Mouse (Mus musculus): ENCODE data around the gene Mdm4. TPM values are rescaled to one million over a fixed set of nuclear protein-coding genes. Genes with fewer than 3 reads are reported as not detected.
A peak's percentile ranks its signal among the peaks of the same experiment; 100 is the strongest.
"Not testable (repeated sequence)": the region's sequence is repeated elsewhere in the genome, so short reads cannot be mapped to it uniquely, and the experiment has no call there.

The Mdm4 gene
- polyA plus RNA-seq, 1 experiment, result 66.0 TPM

GRCm38 (mm10) chr1:133032981-133033315, 2.6 kb upstream of the Mdm4 start:
- Histone ChIP-seq H3K27ac (ENCODE audit: control insufficient read depth, insufficient read depth, low read depth, low read length, poor library complexity) (no peak overlapping the region), H3K4me1 (ENCODE audit: control insufficient read depth, insufficient read depth, low read length) (no peaks in the 10 kb centered on the region; the same call in 1 of the 2 replicates), H3K4me3 (replicated peaks; ENCODE audit: control insufficient read depth, low read depth, low read length) (no peak overlapping the region)
- TF ChIP-seq CTCF (IDR thresholded peaks at IDR 0.05; ENCODE audit: control insufficient read depth, insufficient read depth, low read length) (no peak), POLR2A (IDR thresholded peaks at IDR 0.05; ENCODE audit: borderline replicate concordance, control insufficient read depth, low read depth, low read length) (no peak)
- 38% methylated on average over 5 of the region's 5 CpGs for WGBS

DNA sequence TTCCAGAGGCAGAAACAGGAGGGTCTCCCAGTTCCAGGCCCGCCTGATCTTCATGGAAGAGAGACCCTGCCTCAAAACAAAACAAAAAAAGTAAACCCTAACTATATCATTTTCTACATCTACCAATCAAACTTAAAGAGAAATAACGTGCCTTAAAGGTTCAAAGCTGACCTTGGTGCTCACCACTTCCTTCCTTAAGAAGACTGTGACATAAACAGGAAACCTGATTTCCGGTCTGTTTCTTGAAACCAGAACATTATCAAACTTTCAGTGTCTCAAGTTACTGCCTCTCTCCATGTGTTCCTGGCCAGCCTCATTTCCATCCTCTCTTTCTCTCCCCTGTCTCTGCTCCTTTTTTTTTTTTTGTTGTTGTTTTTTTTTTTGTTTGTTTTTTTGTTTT, 617 bp downstream of the Mdm4 start:
- Histone ChIP-seq H3K4me3 (replicated peaks; ENCODE audit: control insufficient read depth, low read depth, low read length) (no peak overlapping the region), H3K27ac (ENCODE audit: control insufficient read depth, insufficient read depth, low read depth, low read length, poor library complexity) (peak overlapping the region; percentile 63; the same call in 1 of the 2 replicates), H3K4me1 (ENCODE audit: control insufficient read depth, insufficient read depth, low read length) (no peaks in the 10 kb centered on the region; the same call in 1 of the 2 replicates)
- 15% methylated on average over 3 of the region's 3 CpGs for WGBS
- TF ChIP-seq POLR2A (IDR thresholded peaks at IDR 0.05; ENCODE audit: borderline replicate concordance, control insufficient read depth, low read depth, low read length) (no peak), CTCF (IDR thresholded peaks at IDR 0.05; ENCODE audit: control insufficient read depth, insufficient read depth, low read length) (no peak)

- 66% methylated on average over 7 of the region's 7 CpGs for WGBS
- H3K4me3 ChIP-seq (replicated peaks; ENCODE audit: control insufficient read depth, low read depth, low read length), result no peak overlapping the region
- TF ChIP-seq POLR2A (IDR thresholded peaks at IDR 0.05; ENCODE audit: borderline replicate concordance, control insufficient read depth, low read depth, low read length), result no peak
- no peak for TF ChIP-seq CTCF (IDR thresholded peaks at IDR 0.05; ENCODE audit: control insufficient read depth, insufficient read depth, low read length)
- no peak overlapping the region for H3K27ac ChIP-seq (ENCODE audit: control insufficient read depth, insufficient read depth, low read depth, low read length, poor library complexity)
- peaks cover 2% of the 10 kb centered on the region; the same call in 1 of the 2 replicates for H3K4me1 ChIP-seq (ENCODE audit: control insufficient read depth, insufficient read depth, low read length)
Observed at GRCm38 (mm10) chr1:133027980-133028379, 2.4 kb downstream of the Mdm4 start.

GRCm38 (mm10) chr1:133027126-133027525, 3.2 kb downstream of the Mdm4 start:
- H3K4me1 ChIP-seq (ENCODE audit: control insufficient read depth, insufficient read depth, low read length), result peaks cover 2% of the 10 kb centered on the region; the same call in 1 of the 2 replicates
- TF ChIP-seq POLR2A (IDR thresholded peaks at IDR 0.05; ENCODE audit: borderline replicate concordance, control insufficient read depth, low read depth, low read length) (no peak), CTCF (IDR thresholded peaks at IDR 0.05; ENCODE audit: control insufficient read depth, insufficient read depth, low read length) (no peak)
- H3K27ac ChIP-seq (ENCODE audit: control insufficient read depth, insufficient read depth, low read depth, low read length, poor library complexity), result no peak overlapping the region
- no peak overlapping the region for H3K4me3 ChIP-seq (replicated peaks; ENCODE audit: control insufficient read depth, low read depth, low read length)
- WGBS, result 94% methylated on average over 2 of the region's 2 CpGs

DNA sequence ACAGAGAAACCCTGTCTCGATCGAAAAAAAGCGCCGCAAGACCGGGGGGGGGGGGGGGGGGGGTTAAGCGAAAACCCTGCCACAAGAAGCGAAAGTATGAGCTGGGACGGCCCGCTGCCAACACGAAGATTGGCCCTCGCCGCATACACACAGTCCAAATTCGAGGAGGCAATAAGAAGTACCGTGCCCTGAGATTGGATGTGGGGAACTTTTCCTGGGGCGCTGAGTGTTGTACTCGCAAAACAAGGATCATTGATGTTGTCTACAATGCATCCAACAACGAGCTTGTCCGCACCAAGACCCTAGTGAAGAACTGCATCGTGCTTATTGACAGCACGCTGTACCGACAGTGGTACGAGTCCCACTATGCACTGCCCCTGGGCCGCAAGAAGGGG, 4.6 kb downstream of the Mdm4 start:
- H3K4me1 ChIP-seq (ENCODE audit: control insufficient read depth, insufficient read depth, low read length), result not testable (repeated sequence)
- peak overlapping the region; percentile 100 for H3K4me3 ChIP-seq (replicated peaks; ENCODE audit: control insufficient read depth, low read depth, low read length)
- H3K27ac ChIP-seq (ENCODE audit: control insufficient read depth, insufficient read depth, low read depth, low read length, poor library complexity), result peak overlapping the region; percentile 99
- 4% methylated on average over 23 of the region's 23 CpGs for WGBS

DNA sequence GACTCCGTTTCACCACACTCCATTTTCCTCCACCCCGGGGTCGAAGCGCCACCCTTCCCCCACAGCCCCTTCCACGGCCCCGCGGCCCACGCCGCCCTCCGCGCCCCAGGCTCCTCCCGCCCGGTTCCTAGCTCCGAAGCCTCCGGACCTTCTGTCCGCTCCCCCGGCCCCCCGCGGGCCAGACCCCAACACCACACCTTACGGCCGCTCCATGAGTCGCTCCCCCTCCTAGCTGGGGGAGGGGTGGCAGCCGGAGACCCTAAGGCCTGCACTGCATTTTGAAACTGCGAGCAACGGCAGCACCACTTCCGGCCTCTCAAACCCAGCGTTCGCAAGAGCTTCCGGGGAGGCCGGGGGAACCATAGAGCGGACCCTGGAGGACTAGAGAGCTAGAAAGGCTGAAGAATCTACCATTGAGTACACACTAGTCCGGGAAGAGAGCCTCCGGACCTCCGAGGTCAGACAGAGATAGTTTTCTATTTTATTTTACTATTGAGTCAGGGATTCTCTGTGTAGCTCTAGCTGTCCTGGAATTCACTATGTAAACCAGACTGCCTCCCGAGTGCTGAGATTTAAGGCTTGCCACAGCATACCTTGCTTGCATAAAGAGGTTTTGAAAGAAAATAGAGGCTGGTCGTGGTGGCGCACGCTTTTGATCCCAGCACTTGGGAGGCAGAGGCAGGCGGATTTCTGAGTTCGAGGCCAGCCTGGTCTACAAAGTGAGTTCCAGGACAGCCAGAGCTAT, 5.1 kb downstream of the Mdm4 start:
- H3K27ac ChIP-seq (ENCODE audit: control insufficient read depth, insufficient read depth, low read depth, low read length, poor library complexity), result peak overlapping the region; percentile 99
- peak; percentile 70; the same call in 1 of the 2 replicates for TF ChIP-seq POLR2A (IDR thresholded peaks at IDR 0.05; ENCODE audit: borderline replicate concordance, control insufficient read depth, low read depth, low read length)
- no peak for TF ChIP-seq CTCF (IDR thresholded peaks at IDR 0.05; ENCODE audit: control insufficient read depth, insufficient read depth, low read length)
- peaks cover 2% of the 10 kb centered on the region; the same call in 1 of the 2 replicates for H3K4me1 ChIP-seq (ENCODE audit: control insufficient read depth, insufficient read depth, low read length)
- H3K4me3 ChIP-seq (replicated peaks; ENCODE audit: control insufficient read depth, low read depth, low read length), result peak overlapping the region; percentile 100
- WGBS, result 1% methylated on average over 40 of the region's 40 CpGs

GRCm38 (mm10) chr1:133024426-133024825, 5.9 kb downstream of the Mdm4 start:
- no peak for TF ChIP-seq CTCF (IDR thresholded peaks at IDR 0.05; ENCODE audit: control insufficient read depth, insufficient read depth, low read length)
- no peak for TF ChIP-seq POLR2A (IDR thresholded peaks at IDR 0.05; ENCODE audit: borderline replicate concordance, control insufficient read depth, low read depth, low read length)
- 7% methylated on average over 7 of the region's 7 CpGs for WGBS
- Histone ChIP-seq H3K4me3 (replicated peaks; ENCODE audit: control insufficient read depth, low read depth, low read length) (peak overlapping the region; percentile 100), H3K27ac (ENCODE audit: control insufficient read depth, insufficient read depth, low read depth, low read length, poor library complexity) (no peak overlapping the region), H3K4me1 (ENCODE audit: control insufficient read depth, insufficient read depth, low read length) (peaks cover 2% of the 10 kb centered on the region; the same call in 1 of the 2 replicates)

- not testable (repeated sequence) for H3K4me1 ChIP-seq (ENCODE audit: control insufficient read depth, insufficient read depth, low read length); H3K27ac ChIP-seq (ENCODE audit: control insufficient read depth, insufficient read depth, low read depth, low read length, poor library complexity)
- peak overlapping the region; percentile 39 for H3K4me3 ChIP-seq (replicated peaks; ENCODE audit: control insufficient read depth, low read depth, low read length)
- WGBS, result 36% methylated on average over 3 of the region's 3 CpGs
Observed at GRCm38 (mm10) chr1:133023723-133024122, 6.6 kb downstream of the Mdm4 start.

GRCm38 (mm10) chr1:133021971-133022370, 8.4 kb downstream of the Mdm4 start:
- WGBS, result 90% methylated on average over 2 of the region's 2 CpGs
- H3K4me3 ChIP-seq (replicated peaks; ENCODE audit: control insufficient read depth, low read depth, low read length); H3K27ac ChIP-seq (ENCODE audit: control insufficient read depth, insufficient read depth, low read depth, low read length, poor library complexity); H3K4me1 ChIP-seq (ENCODE audit: control insufficient read depth, insufficient read depth, low read length): not testable (repeated sequence)
